Mouse (Mus musculus) thymus, adult 2 months (tissue): Measurements from ENCODE around the gene Atg7. TPM values are rescaled to one million over a fixed set of nuclear protein-coding genes. Genes with fewer than 3 reads are reported as not detected.
A peak's percentile ranks its signal among the peaks of the same experiment; 100 is the strongest.

Source experiments
- DNase-seq: peaks from one replicate; pipeline ENCODE4 v3.0.0; 2021
- H3K27ac ChIP-seq: fragments of 200-500 bp; 2 replicates; pipeline ENCODE4 v1.5.1; 2012; ENCODE audit warnings: low read length, control low read depth; ENCODE audit not compliant: control insufficient read depth, insufficient read depth
- H3K27me3 ChIP-seq: fragments of 200-500 bp; 2 replicates; pipeline ENCODE4 v1.6.1; 2012; ENCODE audit warnings: mild to moderate bottlenecking, low read length, moderate library complexity, mixed read lengths; ENCODE audit not compliant: control insufficient read depth, insufficient read depth
- H3K36me3 ChIP-seq: fragments of 200-500 bp; 2 replicates; pipeline ENCODE4 v1.6.1; 2012; ENCODE audit warnings: mild to moderate bottlenecking, low read length, moderate library complexity; ENCODE audit not compliant: control insufficient read depth, insufficient read depth
- H3K4me1 ChIP-seq: fragments of 200-500 bp; replicated peaks from 2 replicates; pipeline ENCODE4 v1.6.1; 2012; ENCODE audit warnings: low read length; ENCODE audit not compliant: control insufficient read depth, insufficient read depth
- H3K4me3 ChIP-seq: fragments of 200-500 bp; 2 replicates; pipeline ENCODE4 v1.5.1; 2012; ENCODE audit warnings: mild to moderate bottlenecking, low read length, control low read depth, moderate library complexity; ENCODE audit not compliant: control insufficient read depth, insufficient read depth
- CTCF ChIP-seq: fragments of 200-500 bp; IDR thresholded peaks from 2 replicates; pipeline ENCODE4 v1.5.1; 2012; ENCODE audit warnings: mild to moderate bottlenecking, control low read depth, low read length, moderate library complexity, borderline replicate concordance; ENCODE audit not compliant: control insufficient read depth, poor library complexity, insufficient read depth; ENCODE audit errors: extremely low read depth
- POLR2A ChIP-seq: fragments of 200-500 bp; IDR thresholded peaks from 2 replicates; pipeline ENCODE4 v1.6.1; 2012; ENCODE audit warnings: mild to moderate bottlenecking, low read length, control low read depth, moderate library complexity; ENCODE audit not compliant: control insufficient read depth, poor library complexity, insufficient read depth; ENCODE audit errors: extremely low read depth
- WGBS: fragments of 180-500 bp; shearing (Covaris S2); methylation state at CpG from one replicate; pipeline ENCODE4 v1.1.7; 2018; 5-methylcytosine and 5-hydroxymethylcytosine counted together
- polyA plus RNA-seq: library from polyadenylated mRNA; depleted of rRNA; stranded (reverse); fragments of >200 nt; gene quantifications from 2 replicates; pipeline ENCODE4 v1.2.3, GENCODE M21; 2012

Gene Atg7
- polyA plus RNA-seq, 1 experiment: 18.2 TPM

DNA sequence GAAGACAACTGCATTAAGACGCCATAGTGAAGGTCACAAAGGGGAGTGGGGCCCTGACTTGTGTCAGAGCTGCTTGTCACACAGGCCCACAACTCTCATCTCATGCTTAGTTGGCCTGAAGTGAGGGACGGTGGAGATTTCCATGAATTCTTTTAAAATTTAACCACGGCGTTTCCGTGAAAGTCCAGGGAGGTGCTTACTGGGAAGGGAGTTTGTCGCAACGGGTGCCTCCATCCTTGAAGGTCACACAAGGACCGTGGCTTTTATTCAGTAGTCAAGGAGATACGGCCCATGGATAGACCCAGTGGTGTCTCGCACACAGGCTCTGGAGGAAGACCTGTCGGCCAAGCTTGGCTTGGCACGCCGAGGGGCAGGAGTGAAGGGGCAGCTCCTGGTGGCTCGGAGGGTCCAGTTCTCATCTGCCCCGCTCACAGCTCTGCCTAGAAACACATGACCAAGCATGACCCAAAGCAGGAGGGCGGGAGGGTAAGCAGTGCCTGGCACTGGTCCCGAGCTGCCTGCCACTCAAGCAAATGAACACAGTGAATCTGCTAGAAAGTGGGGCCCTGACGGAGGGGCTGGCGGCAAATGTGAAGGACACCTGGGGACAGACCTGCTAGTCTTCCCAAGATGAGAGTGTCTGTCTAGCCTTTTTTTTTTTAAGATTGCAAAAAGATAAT, 236.1 kb downstream of the Atg7 start:
- 91% methylated on average over 19 of the region's 19 CpGs for WGBS
- TF ChIP-seq CTCF (0 out of 2 replicates have a peak, but pooled peaks have one; percentile 13), POLR2A (no peak)
- Histone ChIP-seq H3K27ac (no peak overlapping the region), H3K36me3 (no peaks in the 10 kb centered on the region), H3K4me3 (no peak overlapping the region), H3K4me1 (peaks cover 60% of the 10 kb centered on the region), H3K27me3 (no peaks in the 10 kb centered on the region)
- DNase-seq: no peak

- peaks cover 56% of the 10 kb centered on the region for H3K4me1 ChIP-seq
- H3K27ac ChIP-seq: no peak overlapping the region
Measured at GRCm38 (mm10) chr6:114880798-114881197, 237.9 kb downstream of the Atg7 start.

GRCm38 (mm10) chr6:114882212-114882611, 239.3 kb downstream of the Atg7 start:
- Histone ChIP-seq H3K27me3 (no peaks in the 10 kb centered on the region), H3K4me3 (no peak overlapping the region), H3K4me1 (peaks cover 50% of the 10 kb centered on the region), H3K27ac (no peak overlapping the region), H3K36me3 (peaks cover 7% of the 10 kb centered on the region)
- TF ChIP-seq CTCF: no peak
- no peak for TF ChIP-seq POLR2A
- DNase-seq: no peak
- 91% methylated on average over 5 of the region's 5 CpGs for WGBS

More at GRCm38 (mm10) chr6:114880798-114881197, 237.9 kb downstream of the Atg7 start:
- Histone ChIP-seq H3K36me3 (peaks cover 3% of the 10 kb centered on the region), H3K4me3 (no peak overlapping the region), H3K27me3 (no peaks in the 10 kb centered on the region)
- no peak for DNase-seq
- WGBS: 86% methylated on average over 4 of the region's 4 CpGs
- TF ChIP-seq CTCF: no peak
- no peak for TF ChIP-seq POLR2A

DNA sequence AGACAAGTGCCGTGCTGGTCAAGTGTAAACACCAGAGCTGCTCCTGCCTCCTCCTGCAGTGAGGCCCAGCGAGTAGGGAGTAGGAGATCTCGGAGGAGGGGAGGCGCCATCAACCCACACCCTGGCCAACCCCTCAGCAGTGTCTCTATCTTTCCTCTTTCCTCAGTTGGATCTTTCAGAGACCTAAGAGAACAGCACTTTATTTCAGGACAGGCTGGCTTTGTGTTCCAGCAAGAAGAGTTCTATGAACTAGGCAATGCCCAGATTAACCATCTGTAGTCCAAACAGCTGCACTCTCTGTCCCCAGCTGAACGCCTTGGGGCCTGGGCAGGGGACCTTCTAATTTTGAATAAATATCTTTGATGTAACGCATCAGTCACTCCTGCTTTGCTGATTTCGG, 239.8 kb downstream of the Atg7 start:
- no peak for DNase-seq
- H3K4me1 ChIP-seq: peaks cover 48% of the 10 kb centered on the region
- H3K36me3 ChIP-seq: peaks cover 7% of the 10 kb centered on the region
- H3K4me3 ChIP-seq: no peak overlapping the region
- no peak for TF ChIP-seq POLR2A
- no peak for TF ChIP-seq CTCF
- H3K27me3 ChIP-seq: no peaks in the 10 kb centered on the region
- WGBS: 91% methylated on average over 7 of the region's 7 CpGs
- peak overlapping the region; percentile 31; the same call in 1 of the 2 replicates for H3K27ac ChIP-seq

DNA sequence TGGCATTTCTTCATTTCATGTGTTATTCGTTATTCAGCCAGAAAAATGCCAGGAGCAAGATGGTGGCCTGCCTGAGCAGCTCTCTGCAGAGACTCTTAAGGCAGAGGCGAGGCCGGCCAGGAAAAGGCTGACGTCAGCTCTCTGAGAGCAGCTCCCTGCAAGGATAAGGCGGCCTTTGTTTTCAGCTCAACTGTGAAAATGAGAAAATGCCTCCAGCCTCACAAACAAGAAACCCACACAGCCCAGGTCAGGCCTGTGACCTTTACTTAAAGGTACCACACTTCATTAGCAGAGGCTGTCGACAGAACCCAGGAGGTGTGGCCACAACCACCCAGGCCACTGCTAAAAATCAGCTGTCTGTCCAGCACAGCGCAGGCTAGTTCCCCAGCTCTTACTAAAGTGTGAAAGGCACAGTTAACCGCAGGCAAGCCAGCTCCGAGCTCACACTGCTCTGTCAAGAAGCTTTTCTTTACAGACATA, 240.4 kb downstream of the Atg7 start:
- peaks cover 10% of the 10 kb centered on the region for H3K36me3 ChIP-seq
- 71% methylated on average over 9 of the region's 9 CpGs for WGBS

DNA sequence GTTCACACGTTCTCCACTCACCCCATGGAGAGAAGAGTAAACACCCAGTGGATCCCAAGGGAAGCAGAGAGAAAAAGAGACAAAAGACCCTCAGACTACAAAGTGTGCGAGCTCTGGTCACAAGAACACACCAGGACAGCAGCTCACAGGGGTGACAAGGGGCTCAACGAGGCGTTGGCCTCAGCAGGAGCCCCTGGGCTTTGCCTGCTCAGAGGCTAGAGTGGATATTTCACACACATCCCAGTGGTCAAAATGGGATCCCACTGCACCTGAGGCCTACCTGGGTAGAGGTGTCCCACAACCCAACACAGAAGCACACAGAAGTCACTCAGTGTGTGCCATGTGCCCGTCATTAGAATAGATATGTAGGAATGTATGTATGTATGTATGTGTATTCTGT, 242.2 kb downstream of the Atg7 start:
- WGBS: 97% methylated on average over 5 of the region's 5 CpGs
- Histone ChIP-seq H3K4me3 (no peak overlapping the region), H3K27ac (no peak overlapping the region), H3K27me3 (no peaks in the 10 kb centered on the region), H3K36me3 (peaks cover 19% of the 10 kb centered on the region), H3K4me1 (peaks cover 32% of the 10 kb centered on the region)
- no peak for DNase-seq
- TF ChIP-seq CTCF (no peak), POLR2A (no peak)

More for the DNA sequence above, 240.4 kb downstream of the Atg7 start:
- Histone ChIP-seq H3K27ac (peak overlapping the region; percentile 31), H3K4me1 (peaks cover 42% of the 10 kb centered on the region), H3K4me3 (no peak overlapping the region), H3K27me3 (no peaks in the 10 kb centered on the region)
- TF ChIP-seq CTCF: no peak
- TF ChIP-seq POLR2A: no peak
- DNase-seq: no peak

DNA sequence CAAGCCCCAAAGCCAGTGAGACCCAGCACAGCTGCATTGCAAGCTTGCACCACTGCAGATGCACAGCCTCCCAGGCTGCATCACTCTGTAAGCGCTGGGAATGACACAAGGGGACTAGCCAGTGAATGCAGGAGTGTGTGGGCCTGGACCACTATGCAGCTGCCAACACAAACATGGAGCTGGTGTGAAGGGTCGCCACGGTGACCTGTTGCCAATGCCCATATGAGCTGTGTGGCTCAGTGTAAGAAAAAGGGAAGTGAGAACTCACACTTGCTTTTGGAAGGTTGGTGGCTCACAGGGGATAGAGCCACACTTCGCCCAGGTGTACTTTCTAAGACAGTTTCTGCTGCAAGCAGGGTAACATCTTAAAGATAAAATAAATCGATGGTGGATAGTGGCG, 243.1 kb downstream of the Atg7 start:
- no peak for DNase-seq
- Histone ChIP-seq H3K36me3 (peaks cover 23% of the 10 kb centered on the region), H3K27ac (no peak overlapping the region), H3K4me1 (peaks cover 32% of the 10 kb centered on the region), H3K27me3 (no peaks in the 10 kb centered on the region), H3K4me3 (no peak overlapping the region)
- 64% methylated on average over 6 of the region's 6 CpGs for WGBS
- TF ChIP-seq CTCF (no peak), POLR2A (no peak)
